Mouse (Mus musculus) embryonic facial prominence, embryonic 11.5 days (tissue): ENCODE results near the gene Cd69. TPM values are rescaled to one million over a fixed set of nuclear protein-coding genes. Genes with fewer than 3 reads are reported as not detected.

Experiments
- ATAC-seq: fragments of 200-750 bp; cut with Nextera tagmentation; replicated peaks from 2 replicates; pipeline ENCODE4 v1.8.0; 2017; ENCODE audit warnings: low read depth; ENCODE audit not compliant: insufficient number of reproducible peaks, low FRiP score, low TSS enrichment
- DNase-seq: peaks from one replicate; pipeline ENCODE4 v3.0.0-alpha.2; 2015; ENCODE audit warnings: low spot score
- H3K27ac ChIP-seq: fragments of 300-500 bp; sonication (generic); replicated peaks from 2 replicates; pipeline ENCODE4 v1.5.1; 2014; ENCODE audit warnings: mild to moderate bottlenecking, low read depth, low read length, control low read depth
- H3K27me3 ChIP-seq: fragments of 300-500 bp; sonication (generic); 2 replicates; pipeline ENCODE4 v1.6.1; 2014; ENCODE audit warnings: mild to moderate bottlenecking, low read length, moderate library complexity, mixed read lengths; ENCODE audit not compliant: control insufficient read depth, insufficient read depth
- H3K36me3 ChIP-seq: fragments of 300-500 bp; sonication (generic); replicated peaks from 2 replicates; pipeline ENCODE4 v1.6.1; 2014; ENCODE audit warnings: low read depth, mild to moderate bottlenecking, low read length, moderate library complexity, mixed read lengths; ENCODE audit not compliant: control insufficient read depth, insufficient read depth
- H3K4me1 ChIP-seq: fragments of 300-500 bp; sonication (generic); 2 replicates; pipeline ENCODE4 v1.6.1; 2014; ENCODE audit warnings: low read length, mixed read lengths; ENCODE audit not compliant: control insufficient read depth, insufficient read depth
- H3K4me2 ChIP-seq: fragments of 300-500 bp; sonication (generic); 2 replicates; pipeline ENCODE4 v1.6.1; 2014; ENCODE audit warnings: low read depth, mild to moderate bottlenecking, control low read depth, low read length, moderate library complexity
- H3K4me3 ChIP-seq: fragments of 300-500 bp; sonication (generic); 2 replicates; pipeline ENCODE4 v1.5.1; 2014; ENCODE audit warnings: low read depth, low read length, control low read depth
- H3K9ac ChIP-seq: fragments of 300-500 bp; sonication (generic); replicated peaks from 2 replicates; pipeline ENCODE4 v1.6.1; 2014; ENCODE audit warnings: mild to moderate bottlenecking, control low read depth, low read length
- H3K9me3 ChIP-seq: fragments of 300-500 bp; sonication (generic); replicated peaks from 2 replicates; pipeline ENCODE4 v1.6.1; 2016; ENCODE audit warnings: mild to moderate bottlenecking, low read length, inconsistent platforms, mixed read lengths; ENCODE audit not compliant: control insufficient read depth
- WGBS: fragments of 180-500 bp; shearing (Covaris S2); extraction: QIAGEN DNeasy Blood & Tissue Kit; methylation state at CpG from one replicate; pipeline ENCODE4 v1.1.7; 2014; 5-methylcytosine and 5-hydroxymethylcytosine counted together
- polyA plus RNA-seq: library from polyadenylated mRNA; unstranded; fragments of >200 nt; fragmentation: Nextera tagmentation; extraction: Ambion mirVana; gene quantifications from 2 replicates; pipeline ENCODE4 v1.2.1, GENCODE M21; 2014

Gene Cd69
- polyA plus RNA-seq, 1 experiment from 2014 or later = 0.27 TPM

- Histone ChIP-seq H3K9ac (no peak overlapping the region), H3K4me1 (no peaks in the 10 kb centered on the region), H3K27ac (no peak overlapping the region), H3K4me3 (no peak overlapping the region), H3K9me3 (no peaks in the 10 kb centered on the region), H3K36me3 (no peaks in the 10 kb centered on the region), H3K4me2 (no peak overlapping the region), H3K27me3 (no peaks in the 10 kb centered on the region)
- ATAC-seq = no peak
- DNase-seq = no peak
Measured at GRCm38 (mm10) chr6:129288708-129289107, 13.5 kb upstream of the Cd69 start.

GRCm38 (mm10) chr6:129284384-129285104 is 9.3 kb upstream of the Cd69 start:
- no peak overlapping the region for H3K27ac ChIP-seq

DNA sequence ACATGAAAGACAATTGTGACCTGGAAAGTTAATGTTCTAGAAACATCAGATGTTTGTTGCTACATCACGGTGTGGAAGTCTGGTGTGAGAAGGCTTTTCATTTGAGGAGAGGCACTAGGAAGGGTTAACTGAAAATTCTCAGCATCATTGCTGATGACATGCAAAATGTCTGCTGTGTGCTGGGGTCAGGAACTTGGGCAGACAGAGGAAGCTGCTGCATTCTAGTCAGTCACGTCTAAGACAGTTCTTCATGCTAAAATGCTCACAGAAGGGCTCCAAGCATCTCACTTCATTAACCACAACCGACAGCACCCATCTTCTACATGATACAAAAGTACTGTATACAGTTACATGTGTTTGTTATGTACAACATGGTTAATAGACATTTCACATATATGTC is 8.0 kb upstream of the Cd69 start:
- Histone ChIP-seq H3K9ac (no peak overlapping the region), H3K4me3 (no peak overlapping the region), H3K9me3 (no peaks in the 10 kb centered on the region), H3K4me2 (no peak overlapping the region), H3K4me1 (no peaks in the 10 kb centered on the region), H3K36me3 (no peaks in the 10 kb centered on the region), H3K27me3 (no peaks in the 10 kb centered on the region), H3K27ac (no peak overlapping the region)
- 67% methylated on average over 3 of the region's 3 CpGs for WGBS
- no peak for DNase-seq
- no peak for ATAC-seq

More at GRCm38 (mm10) chr6:129284384-129285104, 9.3 kb upstream of the Cd69 start:
- Histone ChIP-seq H3K9me3 (no peaks in the 10 kb centered on the region), H3K4me2 (no peak overlapping the region), H3K4me1 (no peaks in the 10 kb centered on the region), H3K27me3 (no peaks in the 10 kb centered on the region), H3K36me3 (no peaks in the 10 kb centered on the region), H3K4me3 (no peak overlapping the region), H3K9ac (no peak overlapping the region)
- 82% methylated on average over 7 of the region's 7 CpGs for WGBS
- ATAC-seq (no peak), DNase-seq (no peak)

- Histone ChIP-seq H3K27ac (no peak overlapping the region), H3K9ac (no peak overlapping the region), H3K4me2 (no peak overlapping the region), H3K9me3 (no peaks in the 10 kb centered on the region), H3K27me3 (no peaks in the 10 kb centered on the region), H3K4me1 (no peaks in the 10 kb centered on the region), H3K36me3 (no peaks in the 10 kb centered on the region), H3K4me3 (no peak overlapping the region)
- no peak for ATAC-seq
- 95% methylated on average over 2 of the region's 2 CpGs for WGBS
- DNase-seq = no peak
Measured at GRCm38 (mm10) chr6:129276483-129276882, 1.2 kb upstream of the Cd69 start.

DNA sequence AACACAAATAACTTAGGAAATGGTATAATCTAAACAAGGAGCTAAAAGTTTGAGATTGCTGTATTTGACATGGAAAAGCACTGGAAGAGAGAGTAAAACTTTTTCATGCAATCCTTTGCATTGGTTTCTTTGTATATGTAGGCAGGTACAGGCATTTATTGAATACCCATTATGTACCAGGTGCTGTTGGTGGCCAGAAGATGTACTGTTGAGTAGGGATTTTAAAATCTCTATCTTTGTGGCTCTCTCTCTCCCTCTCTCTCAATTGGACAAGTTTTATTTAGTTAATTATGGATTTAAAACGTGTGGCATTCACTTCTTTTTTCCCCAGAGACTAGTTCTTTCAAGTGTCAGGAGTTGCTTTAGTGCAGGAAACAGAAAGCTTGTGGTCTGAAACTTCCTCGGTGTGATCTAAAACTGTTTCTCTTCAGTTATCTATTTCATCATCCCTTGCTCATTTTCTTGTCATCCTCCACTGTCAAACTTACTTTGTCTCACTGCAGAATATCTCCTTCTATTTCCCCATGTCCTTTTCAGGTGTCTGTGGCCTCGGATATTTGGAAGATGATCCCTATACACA is 478 bp upstream of the Cd69 start:
- DNase-seq (no peak), ATAC-seq (no peak)
- H3K9me3 ChIP-seq = no peaks in the 10 kb centered on the region
- H3K27me3 ChIP-seq = no peaks in the 10 kb centered on the region
- H3K4me2 ChIP-seq = no peak overlapping the region
- 55% methylated on average over 3 of the region's 3 CpGs for WGBS
- H3K27ac ChIP-seq = no peak overlapping the region
- no peak overlapping the region for H3K9ac ChIP-seq
- H3K4me1 ChIP-seq = no peaks in the 10 kb centered on the region
- no peaks in the 10 kb centered on the region for H3K36me3 ChIP-seq
- no peak overlapping the region for H3K4me3 ChIP-seq

DNA sequence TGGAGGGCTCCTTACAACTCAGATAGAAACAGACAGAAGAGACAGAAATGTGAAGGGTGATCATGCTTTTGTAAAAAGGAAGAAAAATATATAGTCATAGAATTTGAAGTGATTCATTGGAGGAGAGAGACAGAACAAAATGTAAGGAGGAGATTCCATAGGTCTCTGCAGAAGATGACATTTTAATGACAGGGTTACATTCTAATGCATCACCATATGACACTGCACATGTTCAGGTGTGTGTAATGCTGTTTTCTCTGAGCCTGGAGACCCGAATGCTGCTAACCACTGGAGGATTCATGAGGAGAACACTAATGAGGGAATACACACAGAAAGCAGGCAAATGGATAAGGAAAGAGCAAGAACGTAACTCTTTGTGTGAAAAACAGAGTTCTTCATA is 760 bp downstream of the Cd69 start:
- no peak overlapping the region for H3K4me3 ChIP-seq
- H3K9ac ChIP-seq = no peak overlapping the region
- H3K4me1 ChIP-seq = no peaks in the 10 kb centered on the region
- no peak overlapping the region for H3K4me2 ChIP-seq
- H3K9me3 ChIP-seq = no peaks in the 10 kb centered on the region
- 84% methylated on average over 2 of the region's 2 CpGs for WGBS
- ATAC-seq (no peak), DNase-seq (no peak)
- no peaks in the 10 kb centered on the region for H3K36me3 ChIP-seq
- no peaks in the 10 kb centered on the region for H3K27me3 ChIP-seq
- H3K27ac ChIP-seq = no peak overlapping the region

- 86% methylated on average over 3 of the region's 3 CpGs for WGBS
- Histone ChIP-seq H3K4me2 (no peak overlapping the region), H3K9me3 (no peaks in the 10 kb centered on the region), H3K27ac (no peak overlapping the region), H3K4me3 (no peak overlapping the region), H3K9ac (no peak overlapping the region), H3K36me3 (no peaks in the 10 kb centered on the region), H3K27me3 (no peaks in the 10 kb centered on the region), H3K4me1 (no peaks in the 10 kb centered on the region)
- ATAC-seq = no peak
- no peak for DNase-seq
Measured at GRCm38 (mm10) chr6:129273662-129274061, 1.6 kb downstream of the Cd69 start.

GRCm38 (mm10) chr6:129266438-129267022 is 8.7 kb downstream of the Cd69 start:
- DNase-seq (no peak), ATAC-seq (no peak)
- Histone ChIP-seq H3K9me3 (no peaks in the 10 kb centered on the region), H3K4me3 (no peak overlapping the region), H3K27me3 (no peaks in the 10 kb centered on the region), H3K9ac (no peak overlapping the region), H3K4me2 (no peak overlapping the region), H3K36me3 (no peaks in the 10 kb centered on the region), H3K4me1 (no peaks in the 10 kb centered on the region), H3K27ac (no peak overlapping the region)
- WGBS = 65% methylated on average over 1 of the region's 1 CpGs
